Mouse (Mus musculus) CH12.LX (cell line): Measurements from ENCODE around the gene Lefty2.

Experiments used
- MYC ChIP-seq: IDR thresholded peaks from 2 replicates; pipeline ENCODE4 v1.6.1; 2011; ENCODE audit warnings: low read depth, mild to moderate bottlenecking, improper control_type of control experiment, low read length
- USF1 ChIP-seq: IDR thresholded peaks from 2 replicates; pipeline ENCODE4 v1.6.1; 2014; ENCODE audit warnings: low read depth, mild to moderate bottlenecking, inconsistent platforms, low read length, improper control_type of control experiment

DNA sequence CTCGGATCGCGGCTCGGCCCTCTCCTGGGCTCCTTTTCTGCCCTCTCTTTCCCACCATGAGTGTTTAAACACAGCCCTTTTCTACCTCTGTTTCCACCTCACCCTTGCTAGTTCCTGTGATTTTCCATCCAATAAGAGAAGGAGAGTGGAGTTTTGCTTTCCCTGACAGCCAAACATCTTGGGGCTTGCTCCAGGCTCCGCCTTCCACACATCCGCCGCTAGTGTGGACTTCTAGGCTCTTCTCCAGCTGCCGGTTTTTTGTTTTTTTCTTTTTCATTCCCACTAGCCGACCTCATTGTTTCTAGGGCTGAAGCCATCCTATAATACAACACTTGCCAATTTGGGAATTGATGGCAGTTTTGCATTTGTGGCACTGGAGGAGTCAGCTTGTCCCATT is 44.8 kb upstream of the Lefty2 start:
- TF ChIP-seq USF1 (no peak), MYC (no peak)
